Mouse (Mus musculus): ENCODE results near the gene Defb33. TPM values are rescaled to one million over a fixed set of nuclear protein-coding genes. Genes with fewer than 3 reads are reported as not detected.

Defb33 gene
- polyA plus RNA-seq (2015; fragmentation: Nextera tagmentation; extraction: Ambion mirVana): not detected in 2 replicates

- ATAC-seq (ENCODE audit: insufficient number of reproducible peaks, low FRiP score, low TSS enrichment, low read depth): no peak
- H3K4me2 ChIP-seq: no peak within 1 kb of the TSS
- H3K9me3 ChIP-seq: no peaks in the 10 kb centered on the region
- WGBS: 77% methylated on average over 2 of the region's 2 CpGs
- no peak within 1 kb of the TSS for H3K9ac ChIP-seq
- no peaks in the 10 kb centered on the region for H3K36me3 ChIP-seq
- H3K4me1 ChIP-seq: no peaks in the 10 kb centered on the region
- no peak within 1 kb of the TSS for H3K27ac ChIP-seq
- no peak within 1 kb of the TSS for H3K4me3 ChIP-seq
- H3K27me3 ChIP-seq: no peaks in the 10 kb centered on the region
These were observed at the start of gene Defb33 for GRCm38 (mm10) chr8:20892369-20892768. TSS of gene Defb33 (plus strand) at chr8:20892669.

GRCm38 (mm10) chr8:20874608-20875007 lies 17.9 kb upstream of the Defb33 start:
- H3K4me3 ChIP-seq: no peak overlapping the region
- no peaks in the 10 kb centered on the region for H3K27me3 ChIP-seq
- no peaks in the 10 kb centered on the region for H3K9me3 ChIP-seq
- H3K4me2 ChIP-seq: no peak overlapping the region
- no peak overlapping the region for H3K9ac ChIP-seq
- no peaks in the 10 kb centered on the region for H3K36me3 ChIP-seq
- H3K4me1 ChIP-seq: no peaks in the 10 kb centered on the region
- no peak overlapping the region for H3K27ac ChIP-seq
- 33% methylated on average over 6 of the region's 6 CpGs for WGBS
- ATAC-seq (ENCODE audit: insufficient number of reproducible peaks, low FRiP score, low TSS enrichment, low read depth): no peak

GRCm38 (mm10) chr8:20902527-20902926 lies 10.1 kb downstream of the Defb33 start, which contains the start of gene Gm15056:
TSS of gene Gm15056 (minus strand) at chr8:20902627.
- no peak within 1 kb of the TSS for H3K27ac ChIP-seq
- no peak for ATAC-seq (ENCODE audit: insufficient number of reproducible peaks, low FRiP score, low TSS enrichment, low read depth)
- no peaks in the 10 kb centered on the region for H3K27me3 ChIP-seq
- H3K9me3 ChIP-seq: no peaks in the 10 kb centered on the region
- no peaks in the 10 kb centered on the region for H3K36me3 ChIP-seq
- no peak within 1 kb of the TSS for H3K4me3 ChIP-seq
- no peaks in the 10 kb centered on the region for H3K4me1 ChIP-seq
- no peak within 1 kb of the TSS for H3K4me2 ChIP-seq
- WGBS: 49% methylated on average over 2 of the region's 2 CpGs
- no peak within 1 kb of the TSS for H3K9ac ChIP-seq

GRCm38 (mm10) chr8:20907119-20907518 lies 14.7 kb downstream of the Defb33 start:
- Histone ChIP-seq H3K36me3 (no peaks in the 10 kb centered on the region), H3K9me3 (no peaks in the 10 kb centered on the region), H3K27me3 (no peaks in the 10 kb centered on the region), H3K4me3 (no peak overlapping the region), H3K9ac (no peak overlapping the region), H3K27ac (no peak overlapping the region), H3K4me1 (no peaks in the 10 kb centered on the region), H3K4me2 (no peak overlapping the region)
- 92% methylated on average over 2 of the region's 2 CpGs for WGBS
- no peak for ATAC-seq (ENCODE audit: insufficient number of reproducible peaks, low FRiP score, low TSS enrichment, low read depth)

GRCm38 (mm10) chr8:20908256-20908655 lies 15.8 kb downstream of the Defb33 start:
- H3K36me3 ChIP-seq: no peaks in the 10 kb centered on the region
- no peaks in the 10 kb centered on the region for H3K4me1 ChIP-seq
- no peak overlapping the region for H3K9ac ChIP-seq
- H3K4me2 ChIP-seq: no peak overlapping the region
- no peak overlapping the region for H3K27ac ChIP-seq
- H3K9me3 ChIP-seq: no peaks in the 10 kb centered on the region
- no peak overlapping the region for H3K4me3 ChIP-seq
- no peak for ATAC-seq (ENCODE audit: insufficient number of reproducible peaks, low FRiP score, low TSS enrichment, low read depth)
- no peaks in the 10 kb centered on the region for H3K27me3 ChIP-seq
- WGBS: 62% methylated on average over 2 of the region's 2 CpGs

- Histone ChIP-seq H3K36me3 (no peaks in the 10 kb centered on the region), H3K4me2 (no peak overlapping the region), H3K27ac (no peak overlapping the region), H3K4me3 (no peak overlapping the region), H3K9ac (no peak overlapping the region), H3K9me3 (no peaks in the 10 kb centered on the region), H3K4me1 (no peaks in the 10 kb centered on the region), H3K27me3 (no peaks in the 10 kb centered on the region)
- WGBS: 77% methylated on average over 1 of the region's 1 CpGs
- ATAC-seq (ENCODE audit: insufficient number of reproducible peaks, low FRiP score, low TSS enrichment, low read depth): no peak
These were observed 19.8 kb downstream of the Defb33 start for GRCm38 (mm10) chr8:20912288-20912687.

- Histone ChIP-seq H3K36me3 (no peaks in the 10 kb centered on the region), H3K27me3 (no peaks in the 10 kb centered on the region), H3K9me3 (no peaks in the 10 kb centered on the region; the same call in 1 of the 2 replicates), H3K4me1 (no peaks in the 10 kb centered on the region), H3K27ac (no peak within 1 kb of the TSS), H3K4me2 (no peak within 1 kb of the TSS), H3K9ac (no peak within 1 kb of the TSS), H3K4me3 (no peak within 1 kb of the TSS)
- ATAC-seq (ENCODE audit: insufficient number of reproducible peaks, low FRiP score, low TSS enrichment, low read depth): no peak
- 70% methylated on average over 3 of the region's 3 CpGs for WGBS
These were observed 29.5 kb downstream of the Defb33 start, which contains the start of gene Gm6040 for GRCm38 (mm10) chr8:20921971-20922370. TSS of gene Gm6040 (minus strand) at chr8:20922071.

- Histone ChIP-seq H3K9me3 (0 out of 2 replicates have a peak, but pooled peaks cover 3% of the 10 kb centered on the region), H3K36me3 (no peaks in the 10 kb centered on the region), H3K27ac (no peak within 1 kb of the TSS), H3K4me3 (no peak within 1 kb of the TSS), H3K4me1 (no peaks in the 10 kb centered on the region), H3K27me3 (no peaks in the 10 kb centered on the region), H3K9ac (no peak within 1 kb of the TSS), H3K4me2 (no peak within 1 kb of the TSS)
- no peak for ATAC-seq (ENCODE audit: insufficient number of reproducible peaks, low FRiP score, low TSS enrichment, low read depth)
- WGBS: 79% methylated on average over 3 of the region's 3 CpGs
These were observed 52.1 kb downstream of the Defb33 start, which contains the start of gene AY761185 for GRCm38 (mm10) chr8:20944610-20945009. TSS of gene AY761185 (minus strand) at chr8:20944710.

Other genes with a start within 250 kb of the Defb33 start
- not detected in 2 replicates for gene Gm15056, start 10.0 kb downstream of the Defb33 start, polyA plus RNA-seq (2015; fragmentation: Nextera tagmentation; extraction: Ambion mirVana)
- gene Gm6040, start 29.4 kb downstream of the Defb33 start, polyA plus RNA-seq (2015; fragmentation: Nextera tagmentation; extraction: Ambion mirVana): not detected in 2 replicates
- not detected in 2 replicates for gene AY761185, start 52.0 kb downstream of the Defb33 start, polyA plus RNA-seq (2015; fragmentation: Nextera tagmentation; extraction: Ambion mirVana)
- not detected in 2 replicates for gene Defa21, start 132.9 kb downstream of the Defb33 start, polyA plus RNA-seq (2015; fragmentation: Nextera tagmentation; extraction: Ambion mirVana)
- gene Defa23, start 162.4 kb downstream of the Defb33 start, polyA plus RNA-seq (2015; fragmentation: Nextera tagmentation; extraction: Ambion mirVana): not detected in 2 replicates
- gene Defa35, start 172.4 kb downstream of the Defb33 start, polyA plus RNA-seq (2015; fragmentation: Nextera tagmentation; extraction: Ambion mirVana): not detected in 2 replicates
- gene Defa25, start 191.8 kb downstream of the Defb33 start, polyA plus RNA-seq (2015; fragmentation: Nextera tagmentation; extraction: Ambion mirVana): not detected in 2 replicates
- not detected in 2 replicates for gene Gm14851, start 203.4 kb downstream of the Defb33 start, polyA plus RNA-seq (2015; fragmentation: Nextera tagmentation; extraction: Ambion mirVana)
- not detected in 2 replicates for gene Defa30, start 242.0 kb downstream of the Defb33 start, polyA plus RNA-seq (2015; fragmentation: Nextera tagmentation; extraction: Ambion mirVana)